Mouse (Mus musculus) olfactory bulb, adult 2 months (tissue): Measurements from ENCODE around the gene Banp.

ENCODE experiments used
- CTCF ChIP-seq: fragments of 200-500 bp; IDR thresholded peaks from 2 replicates; pipeline ENCODE4 v1.5.1; 2012; ENCODE audit warnings: low read depth, mild to moderate bottlenecking, low read length, moderate library complexity; ENCODE audit not compliant: insufficient read depth
- POLR2A ChIP-seq: fragments of 200-500 bp; IDR thresholded peaks from 2 replicates; pipeline ENCODE4 v1.6.1; 2012; ENCODE audit warnings: mild to moderate bottlenecking, low read depth, low read length, moderate library complexity; ENCODE audit not compliant: insufficient read depth

- TF ChIP-seq POLR2A (peak; percentile 48), CTCF (no peak)
These were observed 595 bp downstream of the Banp start for GRCm38 (mm10) chr8:121949941-121950748.
